Mouse (Mus musculus) forebrain, embryonic 14.5 days (tissue): ENCODE results near the gene Tk1. TPM values are rescaled to one million over a fixed set of nuclear protein-coding genes. Genes with fewer than 3 reads are reported as not detected.
A peak's percentile ranks its signal among the peaks of the same experiment; 100 is the strongest.

Source experiments
- ATAC-seq: fragments of 200-750 bp; cut with Nextera tagmentation; 2 replicates; pipeline ENCODE4 v1.8.0; 2017; ENCODE audit warnings: mild to moderate bottlenecking, moderate library complexity
- DNase-seq: peaks from one replicate; pipeline ENCODE4 v3.0.0-alpha.2; 2015; ENCODE audit warnings: low spot score
- H3K27ac ChIP-seq: fragments of 300-500 bp; sonication (generic); 2 replicates; pipeline ENCODE4 v1.5.1; 2014; ENCODE audit warnings: low read depth, mild to moderate bottlenecking, control low read depth, low read length, moderate library complexity
- H3K27me3 ChIP-seq: fragments of 300-500 bp; sonication (generic); replicated peaks from 2 replicates; pipeline ENCODE4 v1.6.1; 2014; ENCODE audit warnings: low read length, control low read depth, mixed read lengths; ENCODE audit not compliant: control insufficient read depth, insufficient read depth
- H3K36me3 ChIP-seq: fragments of 300-500 bp; sonication (generic); 2 replicates; pipeline ENCODE4 v1.6.1; 2014; ENCODE audit warnings: low read length, control low read depth; ENCODE audit not compliant: control insufficient read depth, insufficient read depth
- H3K4me1 ChIP-seq: fragments of 300-500 bp; sonication (generic); 2 replicates; pipeline ENCODE4 v1.6.1; 2014; ENCODE audit warnings: antibody characterized with exemption, low read length, control low read depth; ENCODE audit not compliant: control insufficient read depth, insufficient read depth
- H3K4me2 ChIP-seq: fragments of 300-500 bp; sonication (generic); 2 replicates; pipeline ENCODE4 v1.6.1; 2014; ENCODE audit warnings: mild to moderate bottlenecking, control low read depth, low read length
- H3K4me3 ChIP-seq: fragments of 300-500 bp; sonication (generic); 2 replicates; pipeline ENCODE4 v1.5.1; 2014; ENCODE audit warnings: low read depth, low read length, control low read depth
- H3K9ac ChIP-seq: fragments of 300-500 bp; sonication (generic); 2 replicates; pipeline ENCODE4 v1.6.1; 2014; ENCODE audit warnings: mild to moderate bottlenecking, low read length, control low read depth, moderate library complexity
- H3K9me3 ChIP-seq: fragments of 300-500 bp; sonication (generic); replicated peaks from 2 replicates; pipeline ENCODE4 v1.6.1; 2016; ENCODE audit warnings: low read length, control low read depth, mixed read lengths; ENCODE audit not compliant: control insufficient read depth
- WGBS: fragments of 180-500 bp; shearing (Covaris S2); extraction: QIAGEN DNeasy Blood & Tissue Kit; methylation state at CpG from one replicate; pipeline ENCODE4 v1.1.7; 2014; 5-methylcytosine and 5-hydroxymethylcytosine counted together
- polyA plus RNA-seq: library from polyadenylated mRNA; unstranded; fragments of >200 nt; fragmentation: Nextera tagmentation; extraction: Ambion mirVana; gene quantifications from 2 replicates; pipeline ENCODE4 v1.2.1, GENCODE M21; 2014

The Tk1 gene
- polyA plus RNA-seq = 44.9 and 67.8 TPM in 2 replicates

DNA sequence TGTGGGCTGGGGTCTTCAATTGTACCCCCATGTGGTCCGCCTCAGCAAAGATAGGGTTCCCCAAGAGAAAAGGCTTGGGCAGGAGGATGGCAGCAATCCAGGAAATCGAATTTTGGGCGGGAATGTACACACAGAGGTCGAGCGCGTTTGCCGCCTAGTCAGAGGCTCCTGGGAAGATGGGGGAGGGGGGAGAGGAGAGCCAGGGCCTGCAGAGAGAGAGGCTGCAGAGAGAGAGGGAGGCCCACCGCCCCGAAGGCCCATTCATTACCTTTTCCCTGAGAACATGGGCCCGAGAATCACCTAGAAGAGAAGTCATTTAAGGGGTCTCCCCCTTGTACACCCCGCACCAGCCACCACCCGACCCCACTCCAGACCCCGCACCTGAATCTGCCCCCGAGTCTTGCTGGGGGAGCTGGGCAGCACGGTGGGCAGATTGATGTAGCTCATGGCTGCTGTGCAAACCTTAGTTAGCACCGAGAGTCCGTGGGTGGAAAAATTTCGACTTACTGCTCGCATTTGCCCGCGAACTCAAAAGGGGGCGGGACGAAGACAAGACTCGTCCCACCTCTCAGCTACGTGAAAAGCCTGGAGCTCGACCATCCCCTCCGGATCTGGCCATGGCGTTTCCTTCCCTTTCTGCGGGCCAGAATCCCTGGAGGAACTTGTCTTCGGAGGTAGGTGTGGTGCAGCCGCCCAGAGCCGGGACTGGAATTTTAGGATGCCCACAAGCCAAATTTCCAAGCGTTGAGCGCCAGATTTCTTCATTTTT lies at the start of gene Tk1, which contains the start of gene Afmid:
Gene Tk1, minus strand, starts transcription at position 760 of the 769 bp plus-strand sequence.
Gene Afmid, plus strand, starts transcription at position 592 of the 769 bp plus-strand sequence.
- Histone ChIP-seq H3K27me3 (no peaks in the 10 kb centered on the region), H3K4me1 (peaks cover 22% of the 10 kb centered on the region), H3K9ac (peak within 1 kb of the TSS; percentile 56), H3K4me3 (peak within 1 kb of the TSS; percentile 34), H3K36me3 (peaks cover 16% of the 10 kb centered on the region; the same call in 1 of the 2 replicates), H3K4me2 (peak within 1 kb of the TSS; percentile 74), H3K27ac (peak within 1 kb of the TSS; percentile 76), H3K9me3 (no peaks in the 10 kb centered on the region)
- ATAC-seq (peak; percentile 59), DNase-seq (peak; percentile 90)
- under 1% methylated on average over 34 of the region's 34 CpGs for WGBS

DNA sequence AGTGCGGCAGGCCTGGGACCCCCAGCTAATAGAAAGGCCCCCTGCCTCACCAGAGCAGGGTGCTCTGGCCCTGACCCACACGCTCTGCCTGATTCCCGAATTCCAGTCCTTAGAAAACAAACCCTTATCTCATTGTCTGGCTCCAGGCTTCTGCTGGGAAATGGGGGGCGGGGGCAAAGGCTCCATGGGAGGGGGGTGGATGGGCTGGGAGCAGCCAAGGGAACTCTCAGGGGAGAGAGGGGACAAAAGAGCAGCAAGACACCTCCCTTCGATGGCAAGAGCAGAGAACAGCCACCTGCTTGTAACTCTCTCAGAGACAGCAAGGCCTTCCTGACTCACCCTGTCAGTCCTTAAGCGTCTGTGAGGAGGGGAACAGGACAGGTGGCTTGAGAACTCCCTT lies 49.8 kb upstream of the Tk1 start:
- no peak overlapping the region for H3K4me2 ChIP-seq
- H3K36me3 ChIP-seq = no peaks in the 10 kb centered on the region
- H3K4me3 ChIP-seq = no peak overlapping the region
- no peak overlapping the region for H3K27ac ChIP-seq
- 10% methylated on average over 6 of the region's 6 CpGs for WGBS
- H3K9me3 ChIP-seq = no peaks in the 10 kb centered on the region
- ATAC-seq (no peak), DNase-seq (no peak)
- H3K9ac ChIP-seq = no peak overlapping the region
- H3K27me3 ChIP-seq = no peaks in the 10 kb centered on the region
- H3K4me1 ChIP-seq = peaks cover 10% of the 10 kb centered on the region

DNA sequence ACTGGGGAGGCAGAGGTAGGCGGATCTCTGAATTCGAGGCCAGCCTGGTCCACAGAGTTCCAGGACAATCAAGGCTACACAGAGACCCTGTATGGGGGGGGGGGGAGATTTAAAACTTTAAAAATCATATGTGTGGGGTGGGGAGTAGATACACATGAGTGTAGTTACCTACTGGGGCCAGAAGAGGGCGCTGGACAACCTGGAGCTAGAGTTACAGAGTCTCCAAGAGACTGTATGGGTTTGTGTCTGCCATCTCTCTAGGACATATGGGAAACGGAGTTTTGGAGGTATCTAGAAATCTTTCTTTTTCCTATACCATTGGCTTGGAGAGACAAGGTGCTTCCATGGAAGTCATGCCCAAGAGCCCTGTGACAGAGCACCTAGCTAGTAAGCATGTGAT lies 48.5 kb upstream of the Tk1 start:
- H3K27me3 ChIP-seq = no peaks in the 10 kb centered on the region
- H3K9ac ChIP-seq = no peak overlapping the region
- H3K9me3 ChIP-seq = no peaks in the 10 kb centered on the region
- ATAC-seq = no peak
- H3K36me3 ChIP-seq = no peaks in the 10 kb centered on the region
- H3K4me3 ChIP-seq = no peak overlapping the region
- DNase-seq = no peak
- WGBS = 63% methylated on average over 4 of the region's 4 CpGs
- peaks cover 10% of the 10 kb centered on the region for H3K4me1 ChIP-seq
- H3K27ac ChIP-seq = no peak overlapping the region
- no peak overlapping the region for H3K4me2 ChIP-seq

DNA sequence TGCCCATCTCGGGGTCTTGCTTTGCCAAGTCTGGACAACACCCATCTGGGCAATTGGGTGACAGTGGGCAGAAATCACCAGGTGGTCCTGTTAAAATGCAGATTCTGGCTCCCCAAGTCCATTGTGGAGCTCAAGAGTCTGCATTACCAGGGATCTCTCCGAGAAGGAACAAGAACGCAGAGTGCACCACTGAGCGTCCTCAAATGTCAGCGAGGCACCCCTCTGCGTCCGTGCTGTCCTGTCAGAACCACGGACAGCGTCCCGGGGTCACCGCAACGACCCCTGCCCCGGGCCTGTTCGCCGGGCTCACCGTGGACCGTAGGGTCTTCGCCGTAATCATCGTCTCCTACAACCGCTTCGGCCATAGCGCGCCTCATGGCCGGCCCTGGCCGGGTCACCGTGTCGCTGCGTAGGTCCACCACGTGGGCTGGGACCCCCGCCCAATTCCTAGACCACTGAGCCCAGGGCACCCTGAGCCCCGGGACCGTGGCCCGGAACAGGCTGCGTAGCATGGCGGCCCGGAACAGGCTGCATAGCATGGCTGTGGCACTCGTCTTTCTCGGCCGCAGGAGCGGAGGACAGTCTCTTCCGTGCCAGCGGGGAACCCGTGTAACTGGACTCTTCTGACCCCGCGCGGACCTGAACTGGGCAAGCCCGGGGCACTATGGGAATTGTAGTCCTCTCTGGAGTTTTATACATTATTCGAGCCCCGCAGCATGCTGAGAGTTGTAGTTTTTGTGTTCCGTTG lies 47.1 kb upstream of the Tk1 start, which contains the start of gene Tha1:
Gene Tha1, minus strand, starts transcription at position 621 of the 748 bp plus-strand sequence.
- peaks cover under 1% of the 10 kb centered on the region for H3K4me1 ChIP-seq
- WGBS = 1% methylated on average over 51 of the region's 51 CpGs
- no peaks in the 10 kb centered on the region for H3K9me3 ChIP-seq
- ATAC-seq (peak; percentile 78), DNase-seq (peak; percentile 86)
- H3K9ac ChIP-seq = peak within 1 kb of the TSS; percentile 69
- H3K36me3 ChIP-seq = no peaks in the 10 kb centered on the region
- H3K4me3 ChIP-seq = peak within 1 kb of the TSS; percentile 62
- no peaks in the 10 kb centered on the region for H3K27me3 ChIP-seq
- peak within 1 kb of the TSS; percentile 73 for H3K4me2 ChIP-seq
- H3K27ac ChIP-seq = no peak within 1 kb of the TSS

DNA sequence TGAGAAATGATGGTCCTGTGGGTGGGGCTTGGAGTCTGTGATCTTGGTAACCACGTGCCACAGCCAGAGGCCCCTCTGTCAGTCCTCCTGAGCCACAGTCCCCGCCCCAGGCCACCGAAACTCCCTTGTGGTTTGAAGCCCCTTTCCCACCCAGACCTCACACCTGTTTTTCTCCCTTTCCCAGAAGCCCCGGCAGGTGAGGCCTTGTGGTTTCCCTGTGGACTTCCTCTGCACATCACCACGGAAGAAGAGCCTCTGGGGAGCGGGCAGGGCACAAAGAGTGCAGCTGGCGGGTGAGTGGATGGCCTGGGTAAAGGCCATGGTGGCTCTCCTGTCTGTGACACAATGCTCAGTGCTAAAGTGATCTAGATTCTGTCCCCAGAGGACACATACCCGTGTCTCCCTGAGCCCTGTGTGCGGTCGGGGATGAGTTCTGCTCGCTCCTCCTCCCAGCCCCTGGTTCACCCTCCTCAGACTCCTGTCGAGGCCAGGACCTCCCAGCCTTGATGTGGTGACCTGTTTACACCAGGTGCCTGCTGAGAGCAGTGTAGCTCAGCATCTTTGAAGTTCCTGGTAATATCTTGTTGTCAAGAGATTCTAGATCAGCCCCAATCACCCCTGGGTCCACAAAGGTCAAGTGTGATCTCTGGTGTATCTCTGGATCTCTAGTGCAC lies 46.2 kb upstream of the Tk1 start:
- H3K9ac ChIP-seq = no peak overlapping the region; the same call in 1 of the 2 replicates
- H3K27ac ChIP-seq = no peak overlapping the region
- H3K4me1 ChIP-seq = no peaks in the 10 kb centered on the region; the same call in 1 of the 2 replicates
- H3K9me3 ChIP-seq = no peaks in the 10 kb centered on the region
- DNase-seq = no peak
- H3K4me3 ChIP-seq = no peak overlapping the region
- no peaks in the 10 kb centered on the region for H3K27me3 ChIP-seq
- H3K4me2 ChIP-seq = no peak overlapping the region; the same call in 1 of the 2 replicates
- WGBS = 64% methylated on average over 12 of the region's 12 CpGs
- H3K36me3 ChIP-seq = no peaks in the 10 kb centered on the region
- ATAC-seq = no peak

DNA sequence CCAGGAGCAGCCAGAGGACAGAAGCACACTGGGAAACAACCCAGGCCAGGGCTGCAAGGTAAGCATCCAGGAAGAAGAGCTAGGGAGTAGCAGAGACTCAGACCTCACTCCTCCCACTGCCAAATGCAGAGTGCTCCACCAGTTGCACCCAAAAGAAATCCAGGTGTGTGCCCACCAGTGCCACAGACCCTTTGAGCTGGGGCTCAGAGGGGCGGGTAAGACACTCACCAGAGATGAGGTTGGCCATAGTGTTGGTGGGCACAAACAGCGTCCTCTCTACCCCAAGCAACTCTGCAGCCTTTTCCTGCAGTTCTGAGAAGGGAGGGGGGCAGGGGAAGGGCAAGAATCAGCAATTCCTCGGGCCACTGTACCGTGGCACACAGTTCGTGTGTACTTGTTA lies 45.5 kb upstream of the Tk1 start:
- ATAC-seq = no peak
- Histone ChIP-seq H3K4me2 (no peak overlapping the region), H3K9me3 (no peaks in the 10 kb centered on the region), H3K9ac (peak overlapping the region; percentile 8; the same call in 1 of the 2 replicates), H3K4me1 (peaks cover under 1% of the 10 kb centered on the region), H3K36me3 (no peaks in the 10 kb centered on the region), H3K27ac (no peak overlapping the region), H3K27me3 (no peaks in the 10 kb centered on the region), H3K4me3 (no peak overlapping the region)
- 66% methylated on average over 5 of the region's 5 CpGs for WGBS
- DNase-seq = no peak

DNA sequence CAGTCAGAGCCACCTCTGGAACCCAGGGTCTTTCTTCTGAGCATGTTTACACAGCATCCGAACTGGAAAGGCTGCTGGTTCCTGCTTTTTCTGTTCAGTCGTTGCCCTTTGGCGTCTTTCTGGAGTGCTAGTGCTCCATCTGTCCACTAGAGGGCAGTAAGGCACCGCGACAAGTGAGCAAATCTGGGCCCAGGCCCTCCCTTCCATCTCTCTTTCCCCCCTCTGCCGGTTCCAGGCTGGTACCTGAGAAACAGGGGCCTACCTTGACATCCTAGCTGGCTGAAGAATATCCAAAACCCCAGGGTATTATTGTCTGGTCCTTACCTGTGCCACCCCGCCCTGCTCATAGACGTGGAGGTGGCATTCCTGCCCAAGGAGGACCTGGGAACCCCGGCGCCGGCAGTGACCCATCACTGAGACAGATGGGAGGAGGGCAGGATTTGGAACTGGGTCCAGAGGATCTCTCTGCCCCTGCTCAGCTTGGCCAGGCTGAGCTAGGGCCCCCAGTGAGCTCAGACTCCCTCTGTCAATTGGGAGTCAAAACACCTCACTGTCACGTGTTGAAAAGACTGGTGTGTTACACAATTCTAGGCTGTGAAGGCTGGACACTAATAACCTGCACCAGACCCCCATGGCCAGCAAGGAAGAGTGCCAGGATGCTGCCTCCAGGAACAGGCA lies 44.9 kb upstream of the Tk1 start:
- ATAC-seq = peak; percentile 52; the same call in 1 of the 2 replicates
- Histone ChIP-seq H3K4me1 (peaks cover 6% of the 10 kb centered on the region), H3K4me3 (no peak overlapping the region), H3K27me3 (no peaks in the 10 kb centered on the region), H3K9ac (peak overlapping the region; percentile 8; the same call in 1 of the 2 replicates), H3K9me3 (no peaks in the 10 kb centered on the region), H3K27ac (no peak overlapping the region), H3K36me3 (no peaks in the 10 kb centered on the region), H3K4me2 (no peak overlapping the region)
- DNase-seq = peak; percentile 91
- 26% methylated on average over 12 of the region's 12 CpGs for WGBS

DNA sequence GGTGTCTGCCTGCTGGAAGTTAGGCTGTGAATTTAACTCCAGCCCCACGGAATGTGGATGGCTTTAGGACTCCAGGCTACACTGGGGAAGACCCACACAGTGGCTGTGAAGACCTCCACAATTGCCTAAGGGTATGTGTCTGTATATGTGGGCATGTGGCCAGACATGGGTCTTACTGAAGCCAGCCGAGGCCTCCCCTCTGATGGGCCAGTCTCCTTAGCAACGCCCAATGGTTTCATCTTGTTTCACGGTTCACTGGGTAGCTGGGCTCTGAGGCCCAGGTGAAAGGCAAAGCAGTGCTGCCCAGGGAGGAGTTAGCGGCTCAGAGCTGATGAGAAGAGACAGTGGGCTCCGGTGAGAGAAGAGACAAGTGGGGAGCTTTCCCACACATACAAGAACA lies 40.1 kb upstream of the Tk1 start:
- Histone ChIP-seq H3K9me3 (no peaks in the 10 kb centered on the region), H3K27ac (no peak overlapping the region; the same call in 1 of the 2 replicates), H3K36me3 (no peaks in the 10 kb centered on the region), H3K9ac (peak overlapping the region; percentile 32; the same call in 1 of the 2 replicates), H3K4me1 (peaks cover 8% of the 10 kb centered on the region), H3K4me2 (no peak overlapping the region), H3K4me3 (no peak overlapping the region), H3K27me3 (0 out of 2 replicates have a peak, but pooled peaks cover 9% of the 10 kb centered on the region)
- DNase-seq (peak; percentile 56), ATAC-seq (no peak; the same call in 1 of the 2 replicates)
- WGBS = 6% methylated on average over 6 of the region's 6 CpGs
